Mouse (Mus musculus): ENCODE data around the gene Tiam1. TPM values are rescaled to one million over a fixed set of nuclear protein-coding genes. Genes with fewer than 3 reads are reported as not detected.

The Tiam1 gene
- total and polyA plus RNA-seq, 2 experiments, result 0.27 to 0.65 TPM

GRCm38 (mm10) chr16:90069197-90069596, 74.4 kb downstream of the Tiam1 start:
- no peak overlapping the region for H3K4me3 ChIP-seq (ENCODE audit: insufficient read depth, low read depth, low read length)
- no peak overlapping the region for H3K27ac ChIP-seq (replicated peaks; ENCODE audit: insufficient read depth, low read depth, low read length)
- 78% methylated on average over 8 of the region's 8 CpGs for WGBS
- H3K27me3 ChIP-seq (ENCODE audit: control insufficient read depth, insufficient read depth, low read length), result no peaks in the 10 kb centered on the region
- H3K9ac ChIP-seq (ENCODE audit: low read depth, low read length), result no peak overlapping the region
- TF ChIP-seq POLR2A (IDR thresholded peaks at IDR 0.05; ENCODE audit: extremely low read depth, insufficient read depth, low read length) (no peak), CTCF (IDR thresholded peaks at IDR 0.05; ENCODE audit: low read depth, low read length) (no peak)
- no peaks in the 10 kb centered on the region for H3K79me2 ChIP-seq (ENCODE audit: control insufficient read depth, insufficient read depth, low read length)
- no peaks in the 10 kb centered on the region; the same call in 1 of the 2 replicates for H3K4me1 ChIP-seq (ENCODE audit: control insufficient read depth, insufficient read depth, low read length)
- DNase-seq (ENCODE audit: extremely low read depth, low read depth, low spot score), result no peak
- no peaks in the 10 kb centered on the region for H3K36me3 ChIP-seq (ENCODE audit: control insufficient read depth, insufficient read depth, low read length)

DNA sequence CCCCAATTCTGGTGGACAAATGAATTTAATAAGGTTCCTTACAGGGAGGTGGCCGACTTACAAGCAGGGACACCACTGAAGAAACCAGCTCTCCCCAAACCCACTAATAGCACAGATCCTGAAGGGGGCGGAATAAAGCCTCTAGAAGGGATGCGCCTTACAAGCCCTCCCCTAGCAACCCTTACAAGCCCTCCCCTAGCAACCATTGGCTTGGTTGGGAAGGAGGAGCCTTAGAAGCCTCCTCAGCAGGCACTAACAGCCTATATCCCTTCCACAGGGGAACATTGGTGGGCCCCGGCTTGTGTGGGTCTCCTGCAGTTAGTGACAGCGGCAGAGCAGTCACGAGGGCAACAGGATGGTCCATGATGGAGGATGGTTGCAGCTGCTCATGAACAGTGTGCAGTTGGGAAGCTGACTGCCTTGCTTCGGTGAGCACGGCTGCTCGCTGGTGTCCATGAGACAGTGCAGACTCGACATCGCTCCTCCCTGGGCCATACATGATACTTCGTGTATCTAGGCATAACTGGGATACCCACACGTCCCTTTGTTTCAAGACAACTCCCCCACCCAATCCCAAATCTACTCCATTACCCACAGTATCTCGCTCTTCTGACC, 90.6 kb downstream of the Tiam1 start:
- Histone ChIP-seq H3K4me3 (ENCODE audit: insufficient read depth, low read depth, low read length) (no peak overlapping the region), H3K27me3 (ENCODE audit: control insufficient read depth, insufficient read depth, low read length) (no peaks in the 10 kb centered on the region), H3K27ac (replicated peaks; ENCODE audit: insufficient read depth, low read depth, low read length) (no peak overlapping the region), H3K36me3 (ENCODE audit: control insufficient read depth, insufficient read depth, low read length) (no peaks in the 10 kb centered on the region), H3K79me2 (ENCODE audit: control insufficient read depth, insufficient read depth, low read length) (no peaks in the 10 kb centered on the region), H3K4me1 (ENCODE audit: control insufficient read depth, insufficient read depth, low read length) (no peaks in the 10 kb centered on the region), H3K9ac (ENCODE audit: low read depth, low read length) (no peak overlapping the region)
- TF ChIP-seq CTCF (IDR thresholded peaks at IDR 0.05; ENCODE audit: low read depth, low read length) (no peak), POLR2A (IDR thresholded peaks at IDR 0.05; ENCODE audit: extremely low read depth, insufficient read depth, low read length) (no peak)
- no peak for DNase-seq (ENCODE audit: extremely low read depth, low read depth, low spot score)
- WGBS, result 78% methylated on average over 14 of the region's 14 CpGs

DNA sequence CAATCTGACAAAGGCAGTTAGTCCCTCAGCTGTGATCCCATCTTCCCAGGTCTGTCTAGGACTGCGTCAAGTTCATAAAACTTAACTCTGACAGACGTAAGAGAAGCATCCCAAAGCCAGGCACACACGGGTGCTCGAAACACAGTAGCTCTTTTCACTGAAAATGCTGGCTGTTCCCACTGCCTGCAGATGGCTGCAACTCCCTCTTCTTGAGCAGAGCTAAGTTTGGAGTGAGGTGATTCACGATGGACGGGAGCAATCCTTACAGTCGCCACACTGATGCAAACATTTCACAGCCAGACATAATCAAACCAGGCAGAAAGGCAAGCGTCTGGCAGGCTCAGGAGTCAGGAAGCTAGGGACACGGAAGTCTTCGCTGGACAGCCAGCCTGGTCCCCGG, 91.2 kb downstream of the Tiam1 start:
- Histone ChIP-seq H3K4me1 (ENCODE audit: control insufficient read depth, insufficient read depth, low read length) (no peaks in the 10 kb centered on the region), H3K27me3 (ENCODE audit: control insufficient read depth, insufficient read depth, low read length) (no peaks in the 10 kb centered on the region), H3K4me3 (ENCODE audit: insufficient read depth, low read depth, low read length) (no peak overlapping the region), H3K79me2 (ENCODE audit: control insufficient read depth, insufficient read depth, low read length) (no peaks in the 10 kb centered on the region), H3K36me3 (ENCODE audit: control insufficient read depth, insufficient read depth, low read length) (no peaks in the 10 kb centered on the region), H3K27ac (replicated peaks; ENCODE audit: insufficient read depth, low read depth, low read length) (no peak overlapping the region), H3K9ac (ENCODE audit: low read depth, low read length) (no peak overlapping the region)
- no peak for DNase-seq (ENCODE audit: extremely low read depth, low read depth, low spot score)
- TF ChIP-seq POLR2A (IDR thresholded peaks at IDR 0.05; ENCODE audit: extremely low read depth, insufficient read depth, low read length) (no peak), CTCF (IDR thresholded peaks at IDR 0.05; ENCODE audit: low read depth, low read length) (no peak)
- 27% methylated on average over 11 of the region's 11 CpGs for WGBS

GRCm38 (mm10) chr16:90051051-90051450, 92.5 kb downstream of the Tiam1 start:
- H3K36me3 ChIP-seq (ENCODE audit: control insufficient read depth, insufficient read depth, low read length), result no peaks in the 10 kb centered on the region
- DNase-seq (ENCODE audit: extremely low read depth, low read depth, low spot score), result no peak
- no peaks in the 10 kb centered on the region for H3K79me2 ChIP-seq (ENCODE audit: control insufficient read depth, insufficient read depth, low read length)
- H3K4me1 ChIP-seq (ENCODE audit: control insufficient read depth, insufficient read depth, low read length), result no peaks in the 10 kb centered on the region
- 80% methylated on average over 7 of the region's 7 CpGs for WGBS
- H3K27ac ChIP-seq (replicated peaks; ENCODE audit: insufficient read depth, low read depth, low read length), result no peak overlapping the region
- H3K4me3 ChIP-seq (ENCODE audit: insufficient read depth, low read depth, low read length), result no peak overlapping the region
- no peaks in the 10 kb centered on the region for H3K27me3 ChIP-seq (ENCODE audit: control insufficient read depth, insufficient read depth, low read length)
- H3K9ac ChIP-seq (ENCODE audit: low read depth, low read length), result no peak overlapping the region
- TF ChIP-seq POLR2A (IDR thresholded peaks at IDR 0.05; ENCODE audit: extremely low read depth, insufficient read depth, low read length), result no peak

DNA sequence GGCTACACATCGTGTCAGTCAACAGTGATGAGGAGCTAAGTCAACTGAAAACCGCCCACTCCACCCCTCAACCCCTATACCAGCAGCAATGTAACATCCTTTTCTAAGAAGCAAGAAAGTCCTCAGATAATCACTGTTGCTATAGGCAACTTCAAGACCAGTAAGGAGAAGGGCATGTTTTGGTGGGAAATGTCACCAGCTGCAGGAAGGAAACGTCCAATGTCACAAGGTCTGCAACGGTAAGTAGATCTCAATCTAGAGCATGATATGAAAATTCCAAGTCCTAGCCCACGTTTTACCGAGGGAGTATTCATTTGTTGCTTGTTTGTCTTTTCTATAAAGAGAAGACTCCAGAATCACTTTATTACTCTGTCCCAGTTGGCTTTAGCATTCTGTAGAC, 95.7 kb downstream of the Tiam1 start:
- H3K4me1 ChIP-seq (ENCODE audit: control insufficient read depth, insufficient read depth, low read length), result no peaks in the 10 kb centered on the region
- no peak for TF ChIP-seq POLR2A (IDR thresholded peaks at IDR 0.05; ENCODE audit: extremely low read depth, insufficient read depth, low read length)
- TF ChIP-seq CTCF (IDR thresholded peaks at IDR 0.05; ENCODE audit: low read depth, low read length), result no peak
- H3K36me3 ChIP-seq (ENCODE audit: control insufficient read depth, insufficient read depth, low read length), result no peaks in the 10 kb centered on the region
- no peaks in the 10 kb centered on the region for H3K27me3 ChIP-seq (ENCODE audit: control insufficient read depth, insufficient read depth, low read length)
- H3K9ac ChIP-seq (ENCODE audit: low read depth, low read length), result no peak overlapping the region
- no peaks in the 10 kb centered on the region for H3K79me2 ChIP-seq (ENCODE audit: control insufficient read depth, insufficient read depth, low read length)
- WGBS, result 72% methylated on average over 6 of the region's 6 CpGs
- no peak overlapping the region for H3K27ac ChIP-seq (replicated peaks; ENCODE audit: insufficient read depth, low read depth, low read length)
- DNase-seq (ENCODE audit: extremely low read depth, low read depth, low spot score), result no peak
- H3K4me3 ChIP-seq (ENCODE audit: insufficient read depth, low read depth, low read length), result no peak overlapping the region

DNA sequence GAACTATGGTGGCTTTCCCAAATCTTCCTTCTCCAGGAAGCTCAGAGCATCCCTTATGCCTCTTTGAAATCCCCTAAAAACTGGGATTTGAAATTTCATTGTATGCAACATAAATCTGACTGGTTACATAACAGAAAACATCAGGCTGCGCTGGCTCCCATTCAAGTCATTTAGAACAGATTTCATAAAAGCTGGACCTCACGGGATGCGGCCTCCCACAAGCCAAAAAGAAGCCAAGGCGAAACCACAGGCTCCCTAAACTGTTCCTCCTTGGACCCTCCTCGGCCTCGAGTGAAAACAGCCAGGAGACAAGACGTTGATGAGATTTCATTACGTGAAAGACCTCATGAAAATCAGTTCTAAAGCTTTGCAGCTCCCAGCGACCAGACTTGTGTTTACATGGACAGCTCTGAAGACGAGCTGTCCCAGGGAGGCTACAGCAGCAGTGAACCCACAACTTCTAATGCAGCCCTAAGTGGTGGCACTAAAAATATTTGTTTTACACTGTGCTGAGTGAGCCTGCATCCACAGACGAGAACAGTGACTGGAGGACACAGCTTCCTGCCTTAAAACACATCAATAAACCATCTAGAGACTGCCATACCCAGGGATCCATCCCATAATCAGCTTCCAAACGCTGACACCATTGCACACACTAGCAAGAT, 96.9 kb downstream of the Tiam1 start:
- TF ChIP-seq CTCF (IDR thresholded peaks at IDR 0.05; ENCODE audit: low read depth, low read length) (no peak), POLR2A (IDR thresholded peaks at IDR 0.05; ENCODE audit: extremely low read depth, insufficient read depth, low read length) (no peak)
- DNase-seq (ENCODE audit: extremely low read depth, low read depth, low spot score), result no peak
- H3K4me1 ChIP-seq (ENCODE audit: control insufficient read depth, insufficient read depth, low read length), result no peaks in the 10 kb centered on the region

More for the DNA sequence above, 96.9 kb downstream of the Tiam1 start:
- Histone ChIP-seq H3K36me3 (ENCODE audit: control insufficient read depth, insufficient read depth, low read length) (no peaks in the 10 kb centered on the region), H3K9ac (ENCODE audit: low read depth, low read length) (no peak overlapping the region), H3K79me2 (ENCODE audit: control insufficient read depth, insufficient read depth, low read length) (no peaks in the 10 kb centered on the region), H3K27ac (replicated peaks; ENCODE audit: insufficient read depth, low read depth, low read length) (no peak overlapping the region), H3K27me3 (ENCODE audit: control insufficient read depth, insufficient read depth, low read length) (no peaks in the 10 kb centered on the region), H3K4me3 (ENCODE audit: insufficient read depth, low read depth, low read length) (no peak overlapping the region)
- 79% methylated on average over 12 of the region's 12 CpGs for WGBS
